Mouse (Mus musculus): ENCODE measurements around the gene Apoc4.
A peak's percentile ranks its signal among the peaks of the same experiment; 100 is the strongest.

The Apoc4 gene

DNA sequence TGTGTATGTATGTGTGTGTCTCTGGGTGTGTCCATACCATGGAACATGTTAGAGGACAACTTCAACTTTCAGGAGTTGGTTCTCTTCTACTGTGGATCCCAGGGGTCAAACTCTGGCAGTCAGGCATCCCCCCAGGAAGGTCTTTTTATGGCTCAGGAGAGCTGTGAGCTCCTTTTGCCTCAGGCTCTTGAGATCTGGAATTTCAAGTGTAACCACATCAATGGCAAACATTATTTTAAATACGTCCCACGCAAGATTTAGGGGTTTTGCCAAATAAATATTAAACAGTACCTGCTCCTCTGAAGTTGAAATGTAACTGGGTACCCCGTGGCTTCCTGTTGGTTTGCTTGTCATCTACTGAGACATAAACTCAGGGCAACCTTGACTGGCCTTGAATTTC is 1.7 kb upstream of the Apoc4 start:
- ATAC-seq (ENCODE audit: insufficient number of reproducible peaks, low FRiP score, low TSS enrichment) = no peak

DNA sequence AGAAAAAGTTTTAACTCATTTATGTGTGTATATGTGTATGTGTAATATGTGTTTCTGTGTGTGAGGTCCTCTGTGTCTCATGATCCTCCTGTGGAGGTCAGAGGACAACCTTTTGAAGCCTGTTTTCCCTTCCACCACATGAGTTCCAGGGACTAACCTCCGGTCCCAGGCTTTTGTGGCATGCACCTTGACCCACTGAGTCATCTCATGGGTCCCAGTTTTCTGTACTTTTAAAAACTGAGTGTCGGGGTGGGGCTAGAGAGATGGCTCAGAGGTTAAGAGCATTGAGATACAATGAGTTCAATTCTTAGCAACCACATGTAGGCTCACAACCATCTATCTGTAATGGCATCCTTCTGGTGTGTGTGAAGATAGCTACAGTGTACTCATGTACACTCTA is 577 bp downstream of the Apoc4 start:
- ATAC-seq (ENCODE audit: insufficient number of reproducible peaks, low FRiP score, low TSS enrichment) = no peak

DNA sequence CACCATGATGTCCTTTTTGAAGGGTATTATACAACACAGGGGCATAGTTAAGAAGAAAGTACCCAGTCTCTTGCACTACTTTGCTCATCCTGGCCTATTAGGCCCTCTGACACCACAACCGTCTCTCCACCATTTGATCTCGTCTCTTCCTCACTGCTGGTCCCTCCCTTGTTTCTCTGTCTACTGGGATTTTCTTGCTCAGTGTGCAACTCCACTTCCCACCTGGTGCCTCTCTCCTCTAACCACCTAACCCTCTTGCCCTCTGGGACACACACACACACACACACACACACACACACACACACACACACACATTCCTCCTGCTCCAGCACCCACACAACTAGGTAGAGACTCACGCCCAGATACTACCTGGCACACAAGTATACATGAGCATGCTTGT is 2.4 kb downstream of the Apoc4 start:
- ATAC-seq (ENCODE audit: insufficient number of reproducible peaks, low FRiP score, low TSS enrichment) = no peak

DNA sequence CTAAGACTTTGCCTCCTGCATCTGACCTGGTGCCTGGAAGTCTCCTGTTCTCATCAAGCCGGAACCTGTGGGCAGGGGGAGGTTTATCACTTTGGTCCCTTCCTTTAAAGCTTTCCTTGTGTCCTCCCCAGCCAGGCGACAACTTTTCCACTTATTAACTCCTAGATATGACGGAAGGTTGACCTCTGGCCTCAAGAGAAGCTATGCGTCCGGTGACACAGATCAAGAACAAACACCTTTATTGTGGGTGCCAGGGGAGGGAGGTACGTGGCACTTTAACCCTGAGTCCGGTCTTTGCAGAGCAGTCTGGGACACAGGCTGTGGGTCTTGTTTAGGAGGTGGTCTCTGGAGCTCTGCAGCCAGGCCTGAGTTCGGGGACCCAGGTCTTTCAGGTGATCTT is 3.4 kb downstream of the Apoc4 start, which contains the start of gene Apoc2:
Gene Apoc2, minus strand, starts transcription at position 70 of the 400 bp plus-strand sequence.
- ATAC-seq (ENCODE audit: insufficient number of reproducible peaks, low FRiP score, low TSS enrichment) = no peak

GRCm38 (mm10) chr7:19676662-19677061 is 4.6 kb downstream of the Apoc4 start:
- no peak for ATAC-seq (ENCODE audit: insufficient number of reproducible peaks, low FRiP score, low TSS enrichment)

DNA sequence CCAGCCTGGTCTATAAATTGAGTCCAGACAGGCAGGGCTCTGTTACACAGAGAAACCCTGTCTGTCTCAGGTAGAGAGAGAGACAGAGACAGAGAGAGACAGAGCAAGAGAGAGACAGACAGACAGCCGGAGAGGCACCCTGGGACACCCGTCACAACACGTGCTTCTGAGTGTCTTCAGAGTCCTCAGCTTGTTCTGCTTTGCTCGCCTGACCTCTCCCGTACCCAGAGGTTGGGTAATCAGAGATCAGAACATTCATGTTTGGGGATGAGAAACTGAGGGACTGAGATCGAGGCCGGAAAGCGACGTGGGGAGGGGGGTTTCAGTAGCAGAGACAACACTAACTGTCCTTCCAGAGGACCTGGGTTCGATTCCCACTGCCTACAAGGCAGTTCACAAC is 5.5 kb downstream of the Apoc4 start:
- no peak for ATAC-seq (ENCODE audit: insufficient number of reproducible peaks, low FRiP score, low TSS enrichment)

DNA sequence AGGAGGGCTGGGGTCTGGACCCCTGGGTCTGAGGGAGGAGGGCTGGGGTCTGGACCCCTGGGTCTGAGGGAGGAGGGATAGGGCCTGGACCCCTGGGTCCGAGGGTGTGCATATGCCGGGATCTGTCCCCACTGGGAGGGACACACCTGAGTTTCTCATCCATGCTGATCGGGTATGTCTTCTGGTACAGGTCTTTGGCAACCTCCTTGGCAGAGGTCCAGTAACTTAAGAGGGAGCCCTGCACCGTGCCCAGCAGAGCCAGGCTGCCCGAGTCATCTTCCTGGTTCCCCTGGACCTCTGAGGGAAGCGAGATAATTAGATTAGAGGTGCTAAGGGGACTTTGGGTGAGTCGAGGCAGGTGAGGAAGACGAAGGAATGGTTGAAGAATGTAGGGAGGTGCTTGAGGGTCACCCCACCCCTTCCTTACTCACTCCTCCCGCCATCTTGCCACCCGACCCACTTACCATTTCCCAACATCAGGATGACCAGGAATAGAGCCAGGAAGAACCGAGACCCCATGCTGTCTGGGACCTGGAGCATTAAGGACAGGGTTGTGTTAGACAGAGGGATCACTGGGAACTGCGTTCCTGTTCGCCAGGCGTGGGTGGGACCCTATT is 8.1 kb downstream of the Apoc4 start:
- ATAC-seq (ENCODE audit: insufficient number of reproducible peaks, low FRiP score, low TSS enrichment) = no peak

DNA sequence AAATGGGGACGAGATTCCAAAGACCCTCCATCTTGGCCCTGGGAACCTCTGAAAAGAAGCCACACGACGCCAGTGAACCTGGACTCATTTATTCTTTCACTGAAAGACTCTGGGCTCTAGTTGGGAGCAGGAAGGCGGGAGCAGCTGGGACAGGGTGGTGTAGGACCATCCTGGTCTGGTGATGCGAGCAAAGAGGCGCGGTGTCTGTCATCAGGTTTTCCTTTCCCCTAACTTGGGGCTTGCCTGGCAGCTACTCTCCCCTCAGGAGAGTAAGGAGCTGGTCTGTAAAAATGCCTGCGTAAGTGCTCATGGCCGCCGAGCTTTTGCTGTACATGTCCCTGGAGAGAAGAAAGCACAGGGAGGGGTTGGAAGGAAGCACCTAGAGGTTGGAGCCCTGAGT is 9.8 kb downstream of the Apoc4 start:
- ATAC-seq (ENCODE audit: insufficient number of reproducible peaks, low FRiP score, low TSS enrichment) = no peak

GRCm38 (mm10) chr7:19668947-19669721 is 12.1 kb downstream of the Apoc4 start:
- peak; percentile 75 for ATAC-seq (ENCODE audit: insufficient number of reproducible peaks, low FRiP score, low TSS enrichment)

DNA sequence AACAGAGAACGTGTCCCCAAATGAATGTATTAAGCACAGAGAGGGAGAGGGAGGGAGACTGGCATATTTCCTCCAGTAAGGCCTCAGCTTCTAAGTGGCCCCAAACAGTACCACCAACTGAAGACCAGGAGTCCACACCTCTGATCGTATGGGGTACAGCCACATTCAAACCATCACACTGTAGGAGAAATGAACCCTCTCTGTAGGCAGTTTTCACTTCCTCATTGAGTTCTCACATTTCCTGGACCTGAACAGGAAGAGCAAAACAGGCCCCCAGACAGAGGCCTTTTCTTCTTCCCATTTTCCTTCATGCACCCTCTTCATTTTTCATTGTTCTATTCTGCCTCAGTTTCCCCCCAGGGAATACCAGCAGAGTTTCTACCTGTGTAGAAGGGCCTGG is 13.8 kb downstream of the Apoc4 start:
- ATAC-seq (ENCODE audit: insufficient number of reproducible peaks, low FRiP score, low TSS enrichment) = no peak

DNA sequence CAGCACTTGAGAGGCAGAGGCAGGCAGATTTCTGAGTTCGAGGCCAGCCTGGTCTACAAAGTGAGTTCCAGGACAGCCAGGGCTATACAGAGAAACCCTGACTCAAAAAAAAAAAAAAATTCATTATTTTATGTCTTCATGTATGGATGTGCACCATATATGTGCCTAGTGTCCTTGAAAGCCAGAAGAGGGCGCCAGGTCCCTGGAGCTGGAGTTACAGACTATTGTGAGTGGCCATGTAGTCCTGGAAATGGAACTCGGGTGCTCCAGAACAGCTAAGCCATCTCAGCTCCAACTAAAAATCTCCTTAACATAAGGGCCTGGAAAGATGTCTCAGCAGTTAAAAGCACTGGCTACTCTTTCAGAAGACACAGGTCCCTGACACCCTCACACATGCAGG is 14.5 kb downstream of the Apoc4 start:
- ATAC-seq (ENCODE audit: insufficient number of reproducible peaks, low FRiP score, low TSS enrichment) = no peak

DNA sequence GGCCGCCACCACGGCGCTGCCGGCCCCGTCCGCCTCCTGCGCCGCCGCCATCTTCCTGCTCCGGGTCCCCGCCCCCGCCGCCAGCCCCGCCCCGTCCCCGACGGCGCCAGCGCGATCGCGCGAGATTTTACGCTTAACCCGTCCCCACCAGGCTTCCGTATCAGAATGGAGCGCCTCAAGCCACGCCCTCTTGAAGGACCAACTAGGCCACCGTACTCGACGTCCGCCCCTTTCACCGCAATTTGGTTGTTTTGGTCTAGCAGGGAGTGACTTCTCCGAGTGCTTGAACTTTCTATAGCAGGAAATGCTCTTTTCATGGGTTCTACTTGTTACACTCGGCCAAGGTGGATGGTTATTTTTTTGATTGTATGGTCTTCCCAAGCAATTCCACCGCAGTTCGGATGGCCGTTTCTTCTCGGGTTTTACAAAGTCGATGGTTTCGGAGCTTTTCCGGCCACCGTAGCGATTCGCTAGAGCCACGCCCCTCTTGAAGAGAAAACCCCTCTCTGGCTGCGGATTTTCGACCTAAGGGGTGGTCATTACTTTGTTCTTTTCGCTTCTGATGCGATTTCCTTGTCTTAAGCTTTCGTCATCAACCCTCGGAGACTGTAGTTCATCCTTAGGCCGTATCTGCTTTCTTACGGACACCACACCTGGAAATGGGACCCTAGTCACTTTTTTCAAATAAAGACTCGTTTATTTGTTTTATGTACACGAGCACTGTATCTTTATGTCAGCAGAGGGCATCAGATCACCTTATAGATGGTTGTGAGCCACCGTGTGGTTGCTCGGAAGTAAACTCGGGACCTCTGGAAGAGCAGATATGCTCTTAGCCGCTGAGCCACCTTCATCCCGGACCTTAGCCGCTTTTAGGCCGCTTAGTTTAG is 16.1 kb downstream of the Apoc4 start, which contains the start of gene Clptm1:
Gene Clptm1, minus strand, starts transcription at position 79 of the 887 bp plus-strand sequence.
- peak; percentile 33; the same call in 1 of the 2 replicates for ATAC-seq (ENCODE audit: insufficient number of reproducible peaks, low FRiP score, low TSS enrichment)

- peak; percentile 42; the same call in 1 of the 2 replicates for ATAC-seq (ENCODE audit: insufficient number of reproducible peaks, low FRiP score, low TSS enrichment)
Observed at GRCm38 (mm10) chr7:19664455-19664954, 16.8 kb downstream of the Apoc4 start.

DNA sequence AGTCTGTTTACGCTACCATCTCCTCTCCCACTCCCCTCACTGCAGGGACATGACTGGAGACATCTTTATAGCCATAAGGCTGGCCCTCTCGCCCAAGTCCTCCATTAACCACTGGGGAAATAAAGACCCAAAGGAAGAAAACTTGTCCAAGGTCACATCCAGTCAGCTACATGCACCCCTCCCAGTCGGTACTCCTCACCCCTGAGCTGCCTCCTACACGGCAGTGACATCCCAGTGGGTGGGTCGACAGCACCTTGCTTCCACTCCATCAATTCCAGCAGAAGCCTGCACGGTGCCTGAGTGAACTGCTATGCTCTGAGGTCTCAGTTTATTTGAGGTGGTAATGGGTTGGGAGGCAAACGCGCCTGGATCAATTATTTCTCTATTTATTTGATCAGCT is 17.3 kb downstream of the Apoc4 start:
- ATAC-seq (ENCODE audit: insufficient number of reproducible peaks, low FRiP score, low TSS enrichment) = no peak

GRCm38 (mm10) chr7:19652614-19653013 is 28.7 kb downstream of the Apoc4 start:
- no peak for ATAC-seq (ENCODE audit: insufficient number of reproducible peaks, low FRiP score, low TSS enrichment)

DNA sequence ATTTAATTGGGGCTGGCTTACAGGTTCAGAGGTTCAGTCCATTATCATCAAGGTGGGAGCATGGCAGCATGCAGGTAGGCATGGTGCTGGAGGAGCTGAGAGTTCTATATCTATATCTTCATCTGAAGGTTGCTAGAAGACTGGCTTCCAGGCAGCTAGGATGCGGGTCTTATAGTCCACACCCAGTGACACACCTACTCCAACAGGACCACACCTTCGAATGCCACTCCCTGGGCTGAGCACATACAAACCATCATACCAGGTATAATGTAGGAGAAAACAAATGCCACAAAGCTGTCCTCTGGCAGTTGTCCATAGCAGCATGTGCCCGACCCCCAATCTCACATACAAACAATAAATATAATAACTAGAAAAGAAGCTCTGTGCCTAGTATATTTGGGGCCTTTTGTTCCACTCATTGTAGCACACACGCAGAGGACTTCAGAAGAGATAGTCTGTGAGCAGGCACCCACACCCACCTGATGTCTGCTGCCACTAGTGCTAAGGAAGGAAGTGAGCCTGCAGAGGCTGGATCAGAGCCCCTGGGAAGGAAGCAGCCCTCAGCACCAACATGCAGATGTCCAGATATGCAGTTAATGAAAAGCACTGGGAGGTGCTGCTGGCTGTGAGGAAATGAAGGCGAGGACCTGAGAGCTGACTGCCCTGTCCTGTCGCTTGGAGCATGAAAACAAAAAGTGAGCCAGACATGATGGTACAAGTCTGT is 30.1 kb downstream of the Apoc4 start:
- ATAC-seq (ENCODE audit: insufficient number of reproducible peaks, low FRiP score, low TSS enrichment) = no peak

DNA sequence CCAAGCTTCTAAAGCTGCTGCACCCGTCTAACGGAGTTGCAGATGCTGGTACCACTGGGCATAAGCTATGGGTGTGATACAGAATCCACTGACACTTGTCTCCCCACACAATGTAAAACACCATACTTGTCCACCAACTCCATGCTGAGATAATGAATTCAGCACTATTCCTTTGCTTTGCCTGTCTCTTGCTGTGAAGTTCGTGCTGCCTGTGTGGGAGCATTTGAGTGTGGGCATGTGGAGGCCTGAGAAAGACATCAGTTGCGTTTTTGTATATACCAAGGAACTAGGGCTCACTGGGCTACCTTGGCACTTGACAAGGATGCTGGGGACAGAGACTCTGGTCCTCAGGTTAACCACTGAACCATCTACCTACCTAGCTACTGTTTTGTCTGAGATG is 40.1 kb downstream of the Apoc4 start:
- no peak for ATAC-seq (ENCODE audit: insufficient number of reproducible peaks, low FRiP score, low TSS enrichment)

GRCm38 (mm10) chr7:19635074-19635827 is 46.0 kb downstream of the Apoc4 start:
- ATAC-seq (ENCODE audit: insufficient number of reproducible peaks, low FRiP score, low TSS enrichment) = no peak

- ATAC-seq (ENCODE audit: insufficient number of reproducible peaks, low FRiP score, low TSS enrichment) = no peak
Observed at GRCm38 (mm10) chr7:19634591-19634990, 46.7 kb downstream of the Apoc4 start.
